Mouse (Mus musculus) olfactory bulb, adult 2 months (tissue): ENCODE data around the gene Rgl1.

Source experiments
- CTCF ChIP-seq: fragments of 200-500 bp; IDR thresholded peaks from 2 replicates; pipeline ENCODE4 v1.5.1; 2012; ENCODE audit warnings: low read depth, mild to moderate bottlenecking, low read length, moderate library complexity; ENCODE audit not compliant: insufficient read depth
- POLR2A ChIP-seq: fragments of 200-500 bp; IDR thresholded peaks from 2 replicates; pipeline ENCODE4 v1.6.1; 2012; ENCODE audit warnings: mild to moderate bottlenecking, low read depth, low read length, moderate library complexity; ENCODE audit not compliant: insufficient read depth

GRCm38 (mm10) chr1:152584933-152585332 lies 181.2 kb downstream of the Rgl1 start:
- TF ChIP-seq CTCF (no peak), POLR2A (no peak)
